Mouse (Mus musculus): ENCODE data around the gene Zkscan16. TPM values are rescaled to one million over a fixed set of nuclear protein-coding genes. Genes with fewer than 3 reads are reported as not detected.

The Zkscan16 gene
- polyA plus RNA-seq (2021; fragmentation: Nextera tagmentation) = 5.9 and 7.7 TPM in 2 replicates
- long read RNA-seq, experiment 1, partial matches to known transcripts = 1 of 2 reads
- long read RNA-seq, experiment 1, other reads (novel, unspliced or antisense) = 1 of 2 reads
- long read RNA-seq, experiment 2, partial matches to known transcripts = 0 of 12 reads
- long read RNA-seq, experiment 2, other reads (novel, unspliced or antisense) = 12 of 12 reads

DNA sequence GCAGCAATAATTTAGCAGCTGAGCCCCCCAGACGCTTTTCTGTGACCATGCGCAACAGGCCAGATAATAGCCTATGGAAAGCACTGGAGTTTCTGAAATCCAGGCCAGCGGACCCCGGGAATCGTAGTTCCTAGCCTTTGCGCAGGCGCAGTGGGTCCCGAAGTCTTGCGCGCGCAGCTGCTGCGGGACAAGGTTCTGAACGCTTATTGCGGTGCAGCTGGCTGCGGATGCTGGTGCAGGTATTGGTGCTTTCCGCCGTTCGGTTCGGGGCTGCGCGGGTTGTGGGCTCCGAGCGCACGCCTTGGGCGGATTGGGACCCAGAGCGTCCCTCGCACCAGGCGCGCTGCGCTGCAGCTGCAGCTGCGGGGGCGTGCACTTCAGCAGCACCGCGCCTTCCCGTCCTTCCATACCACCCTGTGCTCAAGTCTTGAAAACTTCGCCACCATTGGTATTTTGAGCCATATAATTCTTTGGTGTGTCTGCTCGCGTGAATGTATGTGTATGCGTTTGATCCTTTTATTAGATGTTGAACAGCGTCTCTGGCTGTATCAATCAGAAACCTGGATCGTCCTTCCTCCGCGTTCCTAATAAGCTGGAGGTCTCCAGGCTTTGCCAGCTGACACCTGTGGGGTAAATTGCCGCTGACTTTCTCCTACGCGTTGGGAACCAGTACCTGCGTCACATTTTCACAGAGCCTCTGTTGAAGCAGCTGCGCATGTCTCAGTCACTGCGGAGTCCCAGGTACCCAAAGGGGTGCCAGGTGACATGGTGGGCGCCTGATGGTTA lies at the start of gene Zkscan16:
TSS of gene Zkscan16 (plus strand) at position 209 of the 786 bp plus-strand sequence.

DNA sequence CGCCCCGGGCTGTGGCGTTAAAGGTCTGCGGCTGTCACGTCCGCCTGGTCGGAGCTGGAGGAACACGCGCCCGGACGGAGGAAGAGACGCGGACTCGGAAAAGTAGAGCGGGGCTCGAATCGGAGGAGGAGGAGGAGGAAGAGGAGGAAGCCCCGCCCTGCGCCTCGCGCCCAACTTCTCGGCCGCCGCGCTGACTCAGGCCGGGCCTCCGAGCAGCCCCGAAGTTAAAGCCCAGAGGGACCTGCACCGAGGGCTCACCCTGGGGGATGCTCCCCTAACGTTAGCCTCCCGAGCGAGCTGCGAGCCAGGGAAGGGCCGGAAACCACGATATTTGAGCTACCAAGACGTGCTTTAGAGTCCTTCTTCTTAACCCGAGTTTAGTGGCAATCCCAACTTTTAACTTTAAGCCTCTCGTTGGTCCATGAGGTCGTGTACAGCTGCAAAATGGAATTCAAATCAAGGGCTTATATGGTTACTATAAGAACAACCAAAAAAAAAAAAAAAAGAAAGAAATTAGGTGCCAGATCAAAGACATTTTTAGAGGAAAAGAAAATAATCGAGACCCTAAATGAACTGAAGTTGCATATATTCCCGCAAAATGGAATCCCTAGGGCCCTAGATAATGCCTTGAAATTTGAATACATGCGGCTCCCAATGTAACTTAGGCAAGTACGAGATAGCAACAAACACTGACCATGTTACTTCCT lies 30.6 kb upstream of the Zkscan16 start, which contains the start of gene Ecpas:
TSS of gene Ecpas (minus strand) at position 121 of the 707 bp plus-strand sequence.

GRCm38 (mm10) chr4:58986540-58987190 lies 43.2 kb downstream of the Zkscan16 start, which contains the start of gene Ptgr1:
Ptgr1 (minus strand) TSS chr4:58987119.

DNA sequence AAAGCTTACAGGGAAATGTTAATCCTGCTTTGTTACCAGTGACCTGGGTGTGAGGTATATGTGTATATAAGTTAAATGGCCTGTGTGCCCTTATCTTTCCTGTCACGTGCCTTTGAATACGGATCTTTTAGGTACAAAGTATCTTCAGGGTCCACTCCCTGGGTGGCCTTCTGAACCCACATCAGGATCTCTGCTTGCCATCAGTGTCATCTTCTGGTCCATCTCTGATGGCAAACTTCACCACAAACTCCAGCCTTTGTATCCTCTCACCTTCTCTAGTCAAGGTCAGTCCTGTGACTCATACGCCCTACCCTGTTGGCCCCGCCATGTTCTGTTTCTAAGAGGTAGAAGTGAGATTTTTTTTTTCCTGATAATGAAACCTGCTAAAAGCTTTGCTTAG lies 51.3 kb downstream of the Zkscan16 start, which contains the start of gene Dnajc25:
TSS of gene Dnajc25 (plus strand) at position 301 of the 400 bp plus-strand sequence.

DNA sequence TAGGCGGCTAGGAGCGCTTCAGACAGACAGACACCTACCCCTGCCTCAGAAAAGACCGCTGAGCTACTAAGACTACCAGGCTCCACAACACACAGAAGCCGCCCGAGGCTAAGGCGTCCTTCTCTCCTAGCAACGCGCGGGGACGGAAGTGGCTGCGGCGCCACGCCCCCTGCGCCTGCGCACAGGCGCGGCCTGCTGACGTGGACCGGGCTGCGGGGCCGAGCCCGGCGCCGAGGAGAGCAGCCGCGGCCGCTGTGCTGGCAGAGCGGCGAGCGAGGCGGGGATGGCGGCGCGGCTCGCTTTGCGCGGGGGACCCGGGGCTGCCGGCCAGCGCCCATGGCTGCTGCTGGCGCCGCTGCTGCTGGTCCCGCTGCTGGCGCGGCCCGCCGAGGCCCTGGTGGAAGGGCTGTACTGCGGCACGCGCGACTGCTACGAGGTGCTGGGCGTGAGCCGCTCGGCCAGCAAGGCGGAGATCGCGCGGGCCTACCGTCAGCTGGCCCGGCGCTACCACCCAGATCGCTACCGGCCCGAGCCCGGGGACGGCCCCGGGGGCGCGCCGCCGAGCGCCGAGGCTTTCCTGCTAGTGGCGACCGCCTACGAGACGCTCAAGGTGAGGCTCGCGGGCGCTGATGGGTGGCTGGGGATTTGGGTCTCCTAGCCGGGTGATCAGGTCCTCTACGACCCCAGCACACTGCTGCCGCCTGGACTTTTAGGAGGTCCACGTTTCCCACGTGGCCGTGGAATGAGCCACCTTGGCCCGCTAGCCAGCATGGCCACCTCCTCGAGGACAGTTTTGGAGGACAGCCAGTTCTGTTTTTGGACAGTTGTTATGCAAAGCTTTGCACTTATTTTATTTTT lies 59.7 kb downstream of the Zkscan16 start, which contains the start of gene Gm20503:
TSS of gene Gm20503 (plus strand) at position 263 of the 858 bp plus-strand sequence.

Other genes starting within 250 kb of the Zkscan16 start
- not detected in 2 replicates for gene Olfr267, start 155.9 kb upstream of the Zkscan16 start, polyA plus RNA-seq (2021; fragmentation: Nextera tagmentation)
- 11.8 and 16.4 TPM in 2 replicates for gene Ecpas, start 30.9 kb upstream of the Zkscan16 start, polyA plus RNA-seq (2021; fragmentation: Nextera tagmentation)
- gene Ptgr1, start 43.5 kb downstream of the Zkscan16 start, polyA plus RNA-seq (2021; fragmentation: Nextera tagmentation) = 0.70 and 1.0 TPM in 2 replicates
- gene Dnajc25, start 51.4 kb downstream of the Zkscan16 start, polyA plus RNA-seq (2021; fragmentation: Nextera tagmentation) = 1.2 and 6.7 TPM in 2 replicates
- gene Gm20503, start 59.6 kb downstream of the Zkscan16 start, polyA plus RNA-seq (2021; fragmentation: Nextera tagmentation) = 3.0 TPM in 1 of 2 replicates, not detected in the other
- 148 and 159 TPM in 2 replicates for gene Gng10, start 91.5 kb downstream of the Zkscan16 start, polyA plus RNA-seq (2021; fragmentation: Nextera tagmentation)
- not detected in 2 replicates for gene AI481877, start 195.4 kb downstream of the Zkscan16 start, polyA plus RNA-seq (2021; fragmentation: Nextera tagmentation)
- 8.0 and 12.8 TPM in 2 replicates for gene Ugcg, start 245.6 kb downstream of the Zkscan16 start, polyA plus RNA-seq (2021; fragmentation: Nextera tagmentation)